Mouse (Mus musculus): ENCODE measurements around the gene Ing1. TPM values are rescaled to one million over a fixed set of nuclear protein-coding genes. Genes with fewer than 3 reads are reported as not detected.

Ing1 gene
- polyA plus RNA-seq, 1 experiment from 2014 or later, result 38.1 TPM

Other genes with a start within 250 kb of the Ing1 start
- gene Col4a2, start 242.8 kb upstream of the Ing1 start, polyA plus RNA-seq (2014; fragmentation: Nextera tagmentation; extraction: Ambion mirVana), result 52.9 and 58.4 TPM in 2 replicates
- 228 TPM in 2 replicates for gene Col4a1, start 242.7 kb upstream of the Ing1 start, polyA plus RNA-seq (2014; fragmentation: Nextera tagmentation; extraction: Ambion mirVana)
- 7.8 and 8.6 TPM in 2 replicates for gene Rab20, start 76.9 kb upstream of the Ing1 start, polyA plus RNA-seq (2014; fragmentation: Nextera tagmentation; extraction: Ambion mirVana)
- gene Naxd, start 58.1 kb upstream of the Ing1 start, polyA plus RNA-seq (2014; fragmentation: Nextera tagmentation; extraction: Ambion mirVana), result 109 and 111 TPM in 2 replicates
- gene Cars2, start 4.8 kb upstream of the Ing1 start, polyA plus RNA-seq (2014; fragmentation: Nextera tagmentation; extraction: Ambion mirVana), result 25.8 and 29.9 TPM in 2 replicates
- 103 and 119 TPM in 2 replicates for gene Ankrd10, start 80.2 kb downstream of the Ing1 start, polyA plus RNA-seq (2014; fragmentation: Nextera tagmentation; extraction: Ambion mirVana)
- gene 1700016D06Rik, start 145.5 kb downstream of the Ing1 start, polyA plus RNA-seq (2014; fragmentation: Nextera tagmentation; extraction: Ambion mirVana), result not detected in 2 replicates
- 33.9 and 34.4 TPM in 2 replicates for gene Arhgef7, start 172.2 kb downstream of the Ing1 start, polyA plus RNA-seq (2014; fragmentation: Nextera tagmentation; extraction: Ambion mirVana)